Mouse (Mus musculus) ES-Bruce4 (cell line): ENCODE results near the gene Cd247. TPM values are rescaled to one million over a fixed set of nuclear protein-coding genes. Genes with fewer than 3 reads are reported as not detected.
A peak's percentile ranks its signal among the peaks of the same experiment; 100 is the strongest.

ENCODE experiments used
- H3K27ac ChIP-seq: 2 replicates; pipeline ENCODE4 v1.5.1; 2012; ENCODE audit warnings: low read length, inconsistent platforms; ENCODE audit not compliant: insufficient read depth
- H3K27me3 ChIP-seq: 2 replicates; pipeline ENCODE4 v1.6.1; 2012; ENCODE audit warnings: mild to moderate bottlenecking, low read length, inconsistent platforms; ENCODE audit not compliant: control insufficient read depth, poor library complexity, insufficient read depth, severe bottlenecking
- H3K36me3 ChIP-seq: 2 replicates; pipeline ENCODE4 v1.6.1; 2012; ENCODE audit warnings: inconsistent platforms, mild to moderate bottlenecking, low read length, moderate library complexity; ENCODE audit not compliant: control insufficient read depth, poor library complexity, insufficient read depth, severe bottlenecking
- H3K4me1 ChIP-seq: one replicate; pipeline ENCODE4 v1.8.1; 2011; ENCODE audit warnings: low read length; ENCODE audit not compliant: control insufficient read depth, insufficient read depth
- H3K4me3 ChIP-seq: 2 replicates; pipeline ENCODE4 v1.5.1; 2011; ENCODE audit warnings: low read depth, mild to moderate bottlenecking, low read length
- H3K9ac ChIP-seq: 2 replicates; pipeline ENCODE4 v1.6.1; 2012; ENCODE audit warnings: low read depth, mild to moderate bottlenecking, inconsistent platforms; ENCODE audit not compliant: poor library complexity, severe bottlenecking
- H3K9me3 ChIP-seq: replicated peaks from 2 replicates; pipeline ENCODE4 v1.6.1; 2012; ENCODE audit warnings: mild to moderate bottlenecking, low read length, inconsistent platforms; ENCODE audit not compliant: control insufficient read depth, poor library complexity, insufficient read depth, severe bottlenecking
- CTCF ChIP-seq: IDR thresholded peaks from one replicate; pipeline ENCODE4 v1.8.1; 2011; ENCODE audit warnings: low read depth, low read length
- EP300 ChIP-seq: IDR thresholded peaks from 2 replicates; pipeline ENCODE4 v1.6.1; 2011; ENCODE audit warnings: low read depth, low read length; ENCODE audit not compliant: insufficient read depth
- POLR2A ChIP-seq: IDR thresholded peaks from one replicate; pipeline ENCODE4 v1.8.1; 2011; ENCODE audit warnings: low read length; ENCODE audit not compliant: insufficient read depth
- polyA plus RNA-seq: library from polyadenylated mRNA; stranded (reverse); fragments of >200 nt; gene quantifications from 2 replicates; pipeline ENCODE4 v1.2.4, GENCODE M21; 2011; ENCODE audit warnings: low read depth; ENCODE audit not compliant: missing spikeins, insufficient read depth, insufficient read length

Gene Cd247
- polyA plus RNA-seq, 1 experiment: not detected

- Histone ChIP-seq H3K36me3 (no peaks in the 10 kb centered on the region), H3K9ac (no peak overlapping the region), H3K27me3 (no peaks in the 10 kb centered on the region), H3K4me1 (peaks cover 6% of the 10 kb centered on the region), H3K9me3 (no peaks in the 10 kb centered on the region), H3K27ac (0 out of 2 replicates have a peak overlapping the region, but pooled peaks have one; percentile 68), H3K4me3 (no peak overlapping the region)
- TF ChIP-seq EP300 (no peak), POLR2A (no peak), CTCF (peak; percentile 90)
Measured at GRCm38 (mm10) chr1:165771491-165771897, 17.0 kb upstream of the Cd247 start.

- H3K9me3 ChIP-seq: no peaks in the 10 kb centered on the region
- peak overlapping the region; percentile 68; the same call in 1 of the 2 replicates for H3K27ac ChIP-seq
- H3K36me3 ChIP-seq: no peaks in the 10 kb centered on the region
- H3K4me1 ChIP-seq: peaks cover 6% of the 10 kb centered on the region
- H3K4me3 ChIP-seq: no peak overlapping the region
- TF ChIP-seq EP300 (peak; percentile 61; the same call in 1 of the 2 replicates), POLR2A (no peak), CTCF (no peak)
- H3K27me3 ChIP-seq: no peaks in the 10 kb centered on the region
- H3K9ac ChIP-seq: no peak overlapping the region
Measured at GRCm38 (mm10) chr1:165771998-165772397, 16.5 kb upstream of the Cd247 start.

- H3K4me3 ChIP-seq: no peak overlapping the region
- H3K36me3 ChIP-seq: no peaks in the 10 kb centered on the region
- H3K27ac ChIP-seq: no peak overlapping the region
- TF ChIP-seq EP300 (no peak), CTCF (peak; percentile 1), POLR2A (no peak)
- peaks cover 5% of the 10 kb centered on the region for H3K4me1 ChIP-seq
- H3K27me3 ChIP-seq: no peaks in the 10 kb centered on the region
- H3K9me3 ChIP-seq: no peaks in the 10 kb centered on the region
- no peak overlapping the region for H3K9ac ChIP-seq
Measured at GRCm38 (mm10) chr1:165775518-165776294, 12.8 kb upstream of the Cd247 start.

GRCm38 (mm10) chr1:165779954-165780585, 8.4 kb upstream of the Cd247 start:
- peak overlapping the region; percentile 21; the same call in 1 of the 2 replicates for H3K4me3 ChIP-seq
- no peaks in the 10 kb centered on the region for H3K9me3 ChIP-seq
- no peak overlapping the region for H3K9ac ChIP-seq
- H3K27me3 ChIP-seq: no peaks in the 10 kb centered on the region
- H3K27ac ChIP-seq: no peak overlapping the region
- H3K36me3 ChIP-seq: no peaks in the 10 kb centered on the region
- TF ChIP-seq POLR2A (no peak), EP300 (no peak), CTCF (no peak)
- H3K4me1 ChIP-seq: peaks cover 2% of the 10 kb centered on the region

- no peaks in the 10 kb centered on the region for H3K9me3 ChIP-seq
- no peaks in the 10 kb centered on the region for H3K27me3 ChIP-seq
- peak overlapping the region; percentile 22 for H3K4me3 ChIP-seq
- H3K36me3 ChIP-seq: no peaks in the 10 kb centered on the region
- no peak overlapping the region for H3K27ac ChIP-seq
- H3K9ac ChIP-seq: no peak overlapping the region
- TF ChIP-seq POLR2A (no peak), CTCF (peak; percentile 75)
- H3K4me1 ChIP-seq: peaks cover 2% of the 10 kb centered on the region
Measured at GRCm38 (mm10) chr1:165780586-165781111, 7.8 kb upstream of the Cd247 start.

- Histone ChIP-seq H3K27me3 (no peaks in the 10 kb centered on the region), H3K4me3 (no peak overlapping the region), H3K9ac (no peak overlapping the region), H3K36me3 (no peaks in the 10 kb centered on the region), H3K9me3 (no peaks in the 10 kb centered on the region), H3K4me1 (peaks cover 2% of the 10 kb centered on the region), H3K27ac (no peak overlapping the region)
- TF ChIP-seq CTCF (no peak), POLR2A (no peak)
Measured at GRCm38 (mm10) chr1:165781426-165781825, 7.1 kb upstream of the Cd247 start.
